Mouse (Mus musculus) kidney, postnatal 4 days (tissue): ENCODE results near the gene Gnaq.

Experiments used
- DNase-seq, 2 experiments: peaks; one replicate each; pipeline ENCODE4 v3.0.0; 2021; ENCODE audit warnings: mixed read lengths in 2 of 2

Gene Gnaq

DNA sequence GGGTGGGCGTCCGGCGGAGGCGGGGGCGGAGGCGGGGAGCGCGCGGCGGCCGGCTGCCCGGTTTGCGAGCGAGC lies at the start of gene Gnaq:
TSS of gene Gnaq (plus strand) at position 41 of the 74 bp plus-strand sequence.
- no peak for DNase-seq

DNA sequence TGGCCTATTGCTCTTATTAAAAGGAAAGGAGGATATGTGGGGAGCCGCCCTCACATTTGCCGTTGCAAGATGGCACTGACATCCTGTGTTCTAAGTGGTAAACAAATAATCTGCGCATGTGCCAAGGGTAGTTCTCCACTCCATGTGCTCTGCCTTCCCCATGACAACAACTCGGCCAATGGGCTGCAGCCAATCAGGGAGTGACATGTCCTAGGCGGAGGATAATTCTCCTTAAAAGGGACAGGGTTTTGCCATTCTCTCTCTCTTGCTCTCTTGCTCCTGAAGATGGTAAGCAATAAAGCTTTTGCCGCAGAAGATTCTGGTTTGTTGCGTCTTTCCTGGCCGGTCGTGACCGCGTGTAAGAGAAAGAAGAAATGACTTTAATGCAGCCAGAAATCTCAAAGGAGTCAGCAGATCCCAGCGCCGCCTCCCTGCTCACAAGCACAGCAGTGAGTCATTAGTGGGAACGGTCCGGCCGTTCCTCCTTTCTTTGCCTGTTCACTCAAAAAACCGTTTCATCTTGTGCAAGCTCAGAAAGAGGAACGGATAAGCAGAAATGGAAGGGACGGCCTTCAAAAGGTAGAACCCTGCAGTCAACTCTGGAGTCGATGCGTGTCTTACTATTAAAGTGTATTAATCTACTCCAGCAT lies 48.5 kb upstream of the Gnaq start:
- peak in 1 of 2 experiments; percentile 14 for DNase-seq

DNA sequence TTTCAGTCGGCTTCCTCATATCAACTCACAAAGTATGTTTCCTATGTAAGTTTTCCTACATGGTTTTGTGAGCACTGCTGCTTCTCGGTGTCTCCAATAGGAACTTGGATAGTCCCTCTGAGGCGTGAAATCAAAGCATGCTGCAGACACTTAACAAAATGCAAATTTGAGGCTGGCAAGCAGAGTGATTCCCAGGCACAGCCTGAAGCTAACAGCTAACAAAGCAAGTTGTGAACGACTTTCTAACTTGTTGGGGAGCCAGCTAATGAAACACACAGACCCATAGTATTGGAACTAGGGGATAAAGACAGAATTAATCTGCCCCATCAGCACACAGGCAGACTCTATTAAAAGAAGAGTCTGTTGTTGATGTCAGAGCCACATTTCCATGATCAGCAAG lies 47.4 kb upstream of the Gnaq start:
- no peak for DNase-seq

DNA sequence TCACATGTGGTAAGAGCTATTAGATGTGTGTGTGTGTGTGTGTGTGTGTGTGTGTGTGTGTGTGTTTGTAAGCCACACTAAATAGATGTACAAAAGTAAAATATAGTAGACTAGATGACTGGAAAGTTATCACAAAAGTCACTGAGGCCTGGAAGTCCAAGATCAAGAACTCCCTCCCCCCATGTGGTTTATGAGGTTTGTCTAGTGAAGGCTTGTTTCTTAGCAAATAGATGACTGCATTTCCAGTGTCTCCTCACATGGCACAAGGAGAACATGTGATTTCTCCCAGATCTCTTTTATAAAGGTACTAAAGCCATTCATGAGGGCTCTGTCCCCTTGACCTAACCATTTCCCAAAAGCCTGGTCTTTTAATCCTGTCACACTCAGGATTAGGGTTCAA lies 46.5 kb upstream of the Gnaq start:
- DNase-seq: no peak

DNA sequence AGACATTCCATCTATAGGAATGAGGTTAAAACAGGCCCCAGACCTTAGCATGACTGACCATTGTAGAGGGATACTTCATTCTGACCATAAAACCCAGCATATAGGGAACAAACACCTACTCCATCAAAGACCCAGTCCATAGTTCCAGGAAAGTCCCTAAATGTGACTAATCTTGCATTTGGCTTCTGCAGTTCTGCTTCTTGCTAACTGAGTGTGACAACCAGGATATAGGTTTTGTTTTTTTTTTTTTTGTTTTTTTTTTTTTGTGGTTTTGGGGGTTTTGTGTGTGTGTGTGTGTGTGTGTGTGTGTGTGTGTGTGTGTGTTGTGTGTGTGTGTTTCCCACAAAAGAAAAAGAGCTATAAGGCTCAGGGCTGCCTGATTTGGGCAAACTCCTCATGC lies 46.0 kb upstream of the Gnaq start:
- no peak for DNase-seq

DNA sequence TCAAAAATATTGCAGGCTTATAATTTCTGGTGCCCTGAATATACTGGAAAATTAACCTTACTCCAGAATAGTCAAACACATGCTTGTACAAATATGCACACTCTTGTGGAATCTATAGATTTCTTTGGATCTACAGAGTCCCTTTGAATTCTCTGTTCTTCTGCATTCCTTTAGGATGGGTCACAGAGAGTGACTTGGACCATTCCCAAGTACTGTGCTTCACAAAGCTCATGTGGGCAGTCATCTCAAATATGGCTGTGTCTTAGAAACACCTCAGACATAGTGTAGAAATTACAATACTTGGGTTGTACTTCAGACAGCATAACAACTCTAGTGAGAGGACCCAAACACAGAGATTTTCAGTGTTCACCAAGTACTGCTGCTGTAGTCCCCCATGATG lies 45.2 kb upstream of the Gnaq start:
- no peak for DNase-seq

DNA sequence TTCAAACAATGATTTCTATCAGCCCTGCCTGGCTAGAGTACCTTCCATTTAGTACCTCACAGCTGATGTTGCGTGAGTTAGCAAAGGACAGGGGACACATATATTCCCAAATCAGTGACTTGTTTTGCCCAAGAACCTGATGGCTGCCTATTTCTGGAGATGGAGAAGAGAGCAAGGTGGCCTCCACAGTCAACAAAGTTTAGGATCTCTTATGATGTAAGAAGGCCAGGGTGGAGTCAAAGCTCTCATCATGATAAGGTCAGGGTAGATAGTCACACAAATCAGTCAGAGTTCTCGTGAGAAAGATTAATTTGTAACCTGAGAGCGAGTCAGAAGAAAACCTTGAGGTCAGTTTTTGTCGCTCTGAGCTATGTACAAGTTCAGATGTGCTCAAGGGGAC lies 39.0 kb upstream of the Gnaq start:
- DNase-seq: no peak

DNA sequence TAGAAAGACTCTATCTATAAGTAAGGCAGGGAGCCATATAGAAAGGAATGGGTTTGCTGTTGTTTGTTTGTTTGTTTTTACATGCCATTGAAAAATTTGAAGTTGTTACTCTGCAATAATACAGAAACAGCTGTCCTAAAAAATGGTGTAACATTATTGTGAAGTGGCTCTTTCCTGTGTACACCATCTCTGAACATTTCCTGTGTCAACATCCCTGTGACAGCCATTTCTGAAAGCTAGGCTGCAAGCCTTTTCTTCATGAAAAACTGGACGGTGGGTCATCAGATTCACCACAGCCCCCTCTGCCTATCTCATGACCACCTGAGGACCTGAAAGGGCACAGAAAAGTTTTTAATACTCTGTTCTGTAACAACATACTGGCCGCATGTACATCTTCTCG lies 22.7 kb upstream of the Gnaq start:
- no peak for DNase-seq

DNA sequence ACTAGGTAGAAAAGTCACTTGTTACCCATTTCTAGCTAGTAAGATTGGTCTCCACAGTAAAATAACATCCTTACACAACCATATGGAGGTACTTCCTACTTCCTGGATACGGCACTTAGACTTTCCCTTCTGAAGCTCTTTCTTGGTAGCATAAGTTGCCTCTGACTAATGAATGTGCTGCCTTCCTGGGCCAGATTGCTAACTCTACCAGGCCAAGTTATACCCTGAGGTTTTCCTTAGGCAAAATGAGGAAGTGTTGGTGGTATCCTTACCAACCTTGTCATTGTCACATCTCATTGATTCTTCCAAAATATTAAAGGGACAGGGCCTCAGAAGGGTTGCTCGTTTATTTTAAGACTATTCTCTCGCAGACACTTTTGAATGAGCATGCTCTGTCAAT lies 22.0 kb upstream of the Gnaq start:
- no peak for DNase-seq

DNA sequence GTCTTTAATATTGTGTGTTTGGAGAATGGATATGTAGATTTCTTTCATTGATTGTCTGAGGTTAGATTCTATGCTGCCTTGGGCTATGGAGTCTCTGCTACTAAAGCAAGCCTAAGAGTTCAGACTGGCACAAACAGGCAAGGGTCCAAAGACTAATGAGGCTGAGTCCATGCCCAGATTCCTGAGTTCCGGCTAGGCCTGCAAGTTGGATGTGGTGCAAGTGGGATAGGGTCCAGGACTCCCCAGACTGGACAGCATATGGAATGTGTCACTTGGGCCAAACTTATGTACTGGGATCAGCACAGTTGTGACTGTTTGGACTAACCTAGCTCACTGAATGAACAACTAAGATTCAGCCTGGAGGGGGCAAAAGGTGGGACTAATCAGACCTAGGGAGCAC lies 19.3 kb upstream of the Gnaq start:
- DNase-seq: peak; percentile 28 to 54

DNA sequence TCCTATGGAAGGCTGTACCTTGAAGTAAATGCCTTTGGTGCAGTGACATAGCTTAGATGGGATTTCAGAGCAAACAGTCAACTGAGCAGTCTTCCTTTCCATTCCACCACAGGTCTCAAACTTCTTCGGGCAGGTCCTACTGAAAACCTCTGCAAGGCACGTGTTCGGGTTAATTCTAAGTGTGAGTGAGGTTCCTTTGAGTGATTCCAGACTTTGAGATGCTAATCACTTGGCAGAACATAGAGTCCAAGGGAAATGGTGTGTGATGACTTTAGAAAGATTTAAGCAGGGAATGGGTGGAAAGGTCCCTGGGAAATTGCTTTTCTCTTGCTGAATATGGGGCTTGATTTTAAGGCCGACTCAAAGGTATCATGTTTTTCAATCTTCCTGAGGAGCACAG lies 14.2 kb upstream of the Gnaq start:
- DNase-seq: no peak

DNA sequence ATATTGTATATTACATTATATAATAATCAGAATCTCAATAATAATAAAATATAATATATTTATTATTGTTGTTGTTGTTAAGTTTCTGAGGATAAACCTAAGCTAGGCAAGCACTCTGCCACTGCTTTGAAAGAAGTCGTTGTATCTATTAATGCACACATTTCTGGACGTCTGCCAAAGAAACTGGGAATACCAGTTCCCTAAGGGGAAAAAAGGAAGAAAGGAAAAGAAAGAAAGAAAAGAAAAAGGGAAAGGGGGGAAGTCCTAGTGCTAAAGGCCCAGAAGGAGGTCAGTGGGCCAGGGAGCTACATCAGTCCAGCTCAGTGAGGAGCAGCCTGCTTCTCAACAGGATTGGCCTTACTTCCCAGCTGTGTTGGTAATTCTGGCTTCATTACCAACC lies 11.3 kb upstream of the Gnaq start:
- DNase-seq: no peak

DNA sequence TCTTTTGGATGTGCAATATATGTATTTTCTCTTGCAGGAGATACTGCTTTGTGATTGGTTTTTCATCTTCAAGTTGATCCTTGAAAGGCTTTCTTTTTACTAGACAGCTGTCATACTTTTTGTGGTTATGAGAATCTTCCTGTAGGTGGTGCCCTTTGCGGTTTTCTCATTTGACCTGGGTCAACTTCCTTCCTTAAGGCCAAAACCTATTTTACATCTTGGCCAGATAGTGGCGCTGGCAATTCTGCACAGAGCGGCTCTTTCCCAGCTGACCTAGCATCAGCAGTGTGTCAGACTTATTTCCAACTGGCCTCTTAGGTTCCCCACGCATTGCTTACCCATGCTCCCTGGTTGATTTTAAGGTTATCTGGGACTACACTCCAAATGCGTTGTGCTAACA lies 3.9 kb upstream of the Gnaq start:
- peak in 1 of 2 experiments; percentile 26 for DNase-seq

DNA sequence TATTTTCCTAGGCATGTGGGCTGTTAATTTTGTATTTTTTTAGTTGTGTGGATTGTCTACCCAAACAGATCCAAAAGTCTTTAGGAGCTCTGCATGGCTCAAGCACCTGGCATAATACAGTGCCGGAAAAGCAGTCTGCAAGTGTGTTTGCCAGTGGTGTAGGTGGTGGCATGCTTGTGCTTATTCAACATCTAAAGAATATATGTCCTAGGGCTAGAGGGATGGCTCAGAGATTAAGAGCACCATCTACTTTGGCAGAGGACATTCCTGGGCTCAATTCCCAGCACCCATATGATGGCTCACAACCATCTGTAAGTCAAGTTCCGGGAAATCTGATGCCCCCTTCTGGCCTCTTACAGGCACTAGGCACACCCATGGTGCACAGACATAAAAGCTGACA lies 3.5 kb upstream of the Gnaq start:
- no peak for DNase-seq

DNA sequence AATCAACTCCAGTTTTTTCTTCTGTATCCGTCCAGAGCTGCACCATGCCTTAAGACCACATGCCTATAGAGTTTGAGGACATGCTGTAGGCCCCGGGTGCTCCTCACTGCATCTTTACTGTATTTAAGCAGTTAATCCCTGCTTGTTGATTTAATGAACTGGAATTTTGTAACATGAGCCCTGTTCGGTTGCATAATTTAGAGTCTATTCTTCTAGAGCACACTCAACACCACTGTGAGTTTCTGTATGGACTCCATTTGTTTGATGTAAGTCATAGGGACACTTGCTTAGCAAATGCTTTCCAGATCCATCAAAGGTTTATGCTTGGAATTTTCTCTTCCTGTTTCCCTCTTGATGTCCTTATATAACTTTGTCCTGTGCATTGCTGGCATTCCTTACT lies 2.2 kb upstream of the Gnaq start:
- DNase-seq: no peak

DNA sequence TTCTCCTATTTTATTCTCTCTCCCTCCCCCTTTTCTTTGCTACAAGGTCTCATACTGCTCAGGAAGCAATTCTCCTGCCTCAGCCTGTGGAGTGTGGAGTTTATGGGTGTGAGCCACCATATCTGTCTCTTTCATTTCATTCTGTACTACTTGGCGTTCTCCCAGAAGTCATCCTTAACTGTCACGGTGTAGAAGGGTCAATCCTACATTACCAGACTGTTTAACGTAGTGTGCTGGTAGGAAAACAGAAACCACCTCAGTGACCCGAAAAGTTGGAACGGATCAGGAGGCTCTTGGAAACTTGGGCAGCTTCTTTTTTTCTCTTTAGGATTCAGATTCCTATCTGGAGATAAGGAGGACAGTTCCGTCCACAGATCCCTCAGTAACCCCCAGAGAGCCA lies 800 bp upstream of the Gnaq start:
- no peak for DNase-seq

DNA sequence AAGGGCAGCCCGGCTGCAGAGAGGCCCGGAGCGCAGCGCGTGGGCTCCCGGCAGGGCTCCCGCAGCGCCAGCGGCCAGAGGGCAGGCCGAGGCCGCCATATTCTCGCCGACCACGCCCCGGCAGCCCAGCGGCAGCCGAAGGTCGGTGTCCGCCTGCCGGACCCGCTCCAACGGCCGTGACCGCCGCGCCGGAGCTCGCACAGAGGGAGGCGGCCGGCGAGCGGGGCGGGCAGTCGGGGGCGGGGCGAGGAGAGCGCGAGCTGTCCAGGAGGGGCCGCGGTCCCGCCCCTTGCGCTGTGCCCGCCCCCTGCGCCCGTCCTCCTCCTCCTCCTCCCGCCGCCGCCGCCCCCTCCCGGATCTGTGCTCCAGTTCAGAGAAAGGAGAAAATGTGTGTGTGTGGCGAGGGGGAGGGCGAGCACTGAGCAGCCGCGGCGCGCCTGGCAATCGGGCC lies 266 bp upstream of the Gnaq start:
- peak; percentile 98 to 99 for DNase-seq

DNA sequence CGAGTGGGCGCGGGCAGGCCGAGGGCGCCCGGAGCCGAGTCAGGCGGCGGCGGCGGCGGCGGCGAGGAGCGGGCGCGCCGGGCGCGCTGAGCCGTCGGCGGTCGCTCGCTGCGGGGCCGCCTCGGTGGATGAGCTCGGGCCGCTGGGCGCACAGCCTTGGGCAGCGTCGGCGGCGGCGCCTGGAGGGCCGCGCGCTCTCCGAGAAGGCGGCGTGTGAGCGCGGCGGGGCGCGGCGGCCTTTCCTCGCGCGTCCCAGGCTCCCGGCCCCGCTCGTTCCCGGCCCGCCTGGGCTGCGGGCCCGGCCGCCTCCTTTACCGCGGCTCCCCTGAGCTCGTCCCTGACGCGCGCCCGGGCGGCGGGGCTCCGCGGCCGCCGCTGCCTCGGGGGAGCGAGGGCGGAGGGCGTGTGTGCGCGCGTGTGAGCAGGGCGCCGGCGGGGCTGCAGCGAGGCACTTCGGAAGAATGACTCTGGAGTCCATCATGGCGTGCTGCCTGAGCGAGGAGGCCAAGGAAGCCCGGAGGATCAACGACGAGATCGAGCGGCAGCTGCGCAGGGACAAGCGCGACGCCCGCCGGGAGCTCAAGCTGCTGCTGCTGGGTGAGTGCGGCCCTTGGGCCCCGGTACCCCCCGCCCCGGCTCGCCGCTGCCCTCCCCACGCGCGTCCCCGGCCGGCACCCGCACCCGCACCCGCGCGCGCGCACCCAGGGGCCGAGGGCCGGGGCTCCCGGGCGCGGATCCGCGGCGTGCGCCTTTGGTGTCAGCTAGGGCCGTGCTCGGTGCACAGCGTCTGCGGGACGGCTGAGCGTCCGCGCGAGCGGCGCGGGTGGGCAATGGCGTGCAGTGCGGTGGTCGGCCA lies 462 bp downstream of the Gnaq start:
- peak; percentile 74 to 84 for DNase-seq

DNA sequence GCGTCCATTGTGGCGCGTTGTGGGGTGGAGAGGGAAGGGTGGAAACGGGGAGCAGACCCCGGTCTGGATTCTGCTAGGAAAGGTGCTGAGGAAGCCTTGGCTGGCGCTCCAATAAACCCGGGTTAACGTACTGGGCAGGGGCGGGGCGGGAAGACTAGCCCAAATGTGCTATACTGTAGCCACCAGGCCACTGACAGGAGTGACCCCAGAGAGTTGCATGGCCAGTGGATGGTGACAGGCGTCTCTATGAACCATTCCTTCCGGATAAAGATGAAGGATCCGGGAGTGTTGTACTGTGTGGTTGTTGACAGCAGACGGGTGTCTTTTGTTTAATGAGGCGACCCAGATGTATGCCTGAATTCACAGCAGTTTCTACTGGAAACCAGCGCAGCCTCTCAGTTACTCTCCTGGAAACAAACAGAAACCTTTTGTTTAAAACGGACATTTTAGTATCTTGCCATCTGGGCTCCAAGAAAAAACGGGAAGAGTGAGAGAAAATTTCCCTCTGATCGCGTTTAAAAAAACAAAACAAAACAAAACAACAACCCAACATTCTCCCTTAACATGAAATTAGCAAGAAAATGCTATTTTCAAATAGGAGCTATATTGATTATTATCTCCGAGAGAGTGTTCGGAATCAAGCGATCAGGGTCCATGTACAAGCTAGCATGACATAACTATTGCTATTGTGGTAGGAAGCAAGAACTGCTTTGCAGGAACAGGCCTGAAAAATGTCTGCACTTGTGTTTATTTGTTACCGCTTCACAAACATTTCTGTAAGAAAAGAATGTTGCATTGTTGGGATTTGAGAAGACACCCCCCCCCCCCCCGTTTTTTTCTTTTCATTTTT lies 1.3 kb downstream of the Gnaq start:
- DNase-seq: no peak

DNA sequence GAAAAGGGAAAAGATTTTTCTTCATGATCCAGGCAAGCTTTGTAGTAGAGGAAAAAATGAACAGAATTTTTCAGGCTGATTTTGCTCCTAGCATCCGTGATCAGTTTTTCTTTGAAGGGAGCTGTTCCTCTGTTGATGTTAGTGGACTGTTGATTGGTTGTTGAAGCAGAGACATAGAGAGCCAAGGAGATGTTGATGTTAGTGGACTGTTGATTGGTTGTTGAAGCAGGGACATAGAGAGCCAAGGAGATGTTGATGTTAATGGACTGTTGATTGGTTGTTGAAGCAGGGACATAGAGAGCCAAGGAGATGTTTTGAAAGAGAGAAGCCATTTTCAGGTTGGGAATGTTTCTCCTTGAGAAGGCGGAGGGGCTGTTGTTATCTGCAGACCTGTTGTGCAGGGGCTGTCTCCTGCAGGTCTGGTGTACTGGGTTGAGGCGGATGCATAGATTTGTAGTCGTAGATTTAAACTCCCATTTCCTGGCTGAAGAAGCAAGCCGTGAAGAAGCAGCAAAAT lies 5.5 kb downstream of the Gnaq start:
- DNase-seq: no peak

DNA sequence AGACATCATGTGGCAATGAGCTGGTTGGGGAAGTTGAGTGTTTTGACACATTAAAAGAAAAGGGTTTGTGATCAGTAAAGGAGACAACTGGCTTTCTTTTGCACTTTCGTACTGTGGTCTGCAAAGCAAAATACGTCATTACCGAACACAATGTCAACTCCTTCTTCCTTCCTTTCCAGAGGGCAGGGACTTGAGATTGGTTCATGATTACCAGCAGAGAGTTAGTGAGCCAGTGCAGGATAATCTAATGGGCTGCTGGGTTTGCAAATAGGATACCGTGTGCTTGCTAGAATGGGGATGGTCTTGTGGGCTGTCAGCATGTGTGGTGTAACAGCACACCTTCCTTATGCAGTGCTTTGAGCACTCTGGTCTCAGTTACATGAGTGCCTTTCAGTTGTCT lies 8.1 kb downstream of the Gnaq start:
- no peak for DNase-seq

DNA sequence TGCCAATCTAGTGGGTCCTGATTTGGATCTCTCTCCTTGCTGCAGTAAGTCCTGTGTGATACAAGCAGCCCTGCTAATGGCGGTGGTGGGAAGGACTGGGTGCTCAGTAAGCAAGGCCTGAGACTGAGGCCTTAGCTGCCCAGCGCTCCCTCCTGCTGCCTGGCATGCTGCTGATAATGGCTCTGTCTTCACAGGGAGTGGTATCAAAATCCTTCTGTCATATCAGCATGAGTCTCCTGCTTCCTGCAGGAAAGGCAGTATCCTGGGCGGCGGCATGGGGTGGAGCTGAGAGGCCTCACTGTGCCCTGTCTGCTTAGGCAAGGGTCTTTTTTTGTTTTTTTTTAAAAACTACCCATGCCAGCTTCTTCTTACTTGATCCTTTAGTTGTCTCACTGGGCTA lies 9.2 kb downstream of the Gnaq start:
- DNase-seq: no peak

DNA sequence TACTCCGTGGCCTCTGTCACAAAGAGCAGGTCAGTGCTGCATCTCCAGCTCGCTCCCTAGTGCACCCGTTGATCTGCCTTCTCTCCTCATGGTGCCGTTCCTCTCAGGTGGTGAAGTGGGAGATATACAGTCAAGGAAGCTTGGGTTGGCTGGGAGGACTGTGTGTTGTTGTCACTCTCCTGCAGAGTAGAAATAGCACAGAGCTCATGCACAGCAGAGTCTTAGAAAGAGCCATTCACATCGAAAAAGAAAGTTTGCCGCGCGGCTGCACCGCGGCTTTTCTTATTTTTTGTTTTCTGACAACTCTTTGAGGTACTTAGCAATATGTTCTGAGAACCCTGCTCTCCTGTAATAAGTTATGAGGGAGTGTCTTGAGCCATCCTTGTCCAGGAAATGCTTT lies 10.4 kb downstream of the Gnaq start:
- no peak for DNase-seq

DNA sequence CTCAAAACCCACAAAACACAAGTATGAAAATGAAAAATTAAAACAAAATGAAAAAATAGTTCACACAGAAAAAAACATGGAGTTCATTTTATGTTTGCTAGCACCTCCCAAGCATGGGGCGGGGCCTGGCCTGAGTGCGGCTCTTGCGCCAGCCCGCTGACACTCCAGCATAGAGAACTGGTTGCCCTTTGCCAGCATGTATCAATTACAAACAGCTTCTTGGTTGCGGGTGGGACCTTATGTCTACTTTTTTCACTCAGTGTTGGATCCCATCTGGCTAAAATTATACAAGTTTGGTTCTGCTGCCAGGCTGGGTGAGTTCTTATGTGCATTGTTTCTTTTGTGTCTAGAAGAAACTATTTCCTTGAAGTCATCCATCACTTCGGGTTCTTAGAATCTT lies 14.8 kb downstream of the Gnaq start:
- DNase-seq: no peak
